Mouse (Mus musculus) neural tube, embryonic 13.5 days (tissue): ENCODE results near the gene Ccdc12. TPM values are rescaled to one million over a fixed set of nuclear protein-coding genes. Genes with fewer than 3 reads are reported as not detected.
A peak's percentile ranks its signal among the peaks of the same experiment; 100 is the strongest.

Source experiments
- ATAC-seq: fragments of 200-750 bp; cut with Nextera tagmentation; 2 replicates; pipeline ENCODE4 v1.8.0; 2017; ENCODE audit warnings: low read depth, mild to moderate bottlenecking, moderate TSS enrichment, moderate library complexity
- H3K27ac ChIP-seq: fragments of 300-500 bp; sonication (generic); replicated peaks from 2 replicates; pipeline ENCODE4 v1.5.1; 2015; ENCODE audit warnings: moderate library complexity, mild to moderate bottlenecking, inconsistent platforms
- H3K27me3 ChIP-seq: fragments of 300-500 bp; sonication (generic); 2 replicates; pipeline ENCODE4 v1.6.1; 2015; ENCODE audit warnings: mild to moderate bottlenecking, inconsistent platforms
- H3K36me3 ChIP-seq: fragments of 300-500 bp; sonication (generic); 2 replicates; pipeline ENCODE4 v1.6.1; 2015; ENCODE audit warnings: mild to moderate bottlenecking, inconsistent platforms
- H3K4me1 ChIP-seq: fragments of 300-500 bp; sonication (generic); replicated peaks from 2 replicates; pipeline ENCODE4 v1.6.1; 2015; ENCODE audit warnings: inconsistent platforms
- H3K4me2 ChIP-seq: fragments of 300-500 bp; sonication (generic); 2 replicates; pipeline ENCODE4 v1.6.1; 2015; ENCODE audit warnings: inconsistent platforms, mild to moderate bottlenecking, moderate library complexity
- H3K4me3 ChIP-seq: fragments of 300-500 bp; sonication (generic); 2 replicates; pipeline ENCODE4 v1.5.1; 2015; ENCODE audit warnings: mild to moderate bottlenecking, inconsistent platforms
- H3K9ac ChIP-seq: fragments of 300-500 bp; sonication (generic); 2 replicates; pipeline ENCODE4 v1.6.1; 2015; ENCODE audit warnings: moderate library complexity, mild to moderate bottlenecking, inconsistent platforms
- H3K9me3 ChIP-seq: fragments of 300-500 bp; sonication (generic); 2 replicates; pipeline ENCODE4 v1.6.1; 2016; ENCODE audit warnings: inconsistent platforms
- WGBS: fragments of 180-500 bp; shearing (Covaris S2); methylation state at CpG from one replicate; pipeline ENCODE4 v1.1.7; 2015; 5-methylcytosine and 5-hydroxymethylcytosine counted together
- polyA plus RNA-seq: library from polyadenylated mRNA; unstranded; fragments of >200 nt; fragmentation: Nextera tagmentation; extraction: Ambion mirVana; gene quantifications from 2 replicates; pipeline ENCODE4 v1.2.1, GENCODE M21; 2015

The Ccdc12 gene
- 105 and 118 TPM in 2 replicates for polyA plus RNA-seq

DNA sequence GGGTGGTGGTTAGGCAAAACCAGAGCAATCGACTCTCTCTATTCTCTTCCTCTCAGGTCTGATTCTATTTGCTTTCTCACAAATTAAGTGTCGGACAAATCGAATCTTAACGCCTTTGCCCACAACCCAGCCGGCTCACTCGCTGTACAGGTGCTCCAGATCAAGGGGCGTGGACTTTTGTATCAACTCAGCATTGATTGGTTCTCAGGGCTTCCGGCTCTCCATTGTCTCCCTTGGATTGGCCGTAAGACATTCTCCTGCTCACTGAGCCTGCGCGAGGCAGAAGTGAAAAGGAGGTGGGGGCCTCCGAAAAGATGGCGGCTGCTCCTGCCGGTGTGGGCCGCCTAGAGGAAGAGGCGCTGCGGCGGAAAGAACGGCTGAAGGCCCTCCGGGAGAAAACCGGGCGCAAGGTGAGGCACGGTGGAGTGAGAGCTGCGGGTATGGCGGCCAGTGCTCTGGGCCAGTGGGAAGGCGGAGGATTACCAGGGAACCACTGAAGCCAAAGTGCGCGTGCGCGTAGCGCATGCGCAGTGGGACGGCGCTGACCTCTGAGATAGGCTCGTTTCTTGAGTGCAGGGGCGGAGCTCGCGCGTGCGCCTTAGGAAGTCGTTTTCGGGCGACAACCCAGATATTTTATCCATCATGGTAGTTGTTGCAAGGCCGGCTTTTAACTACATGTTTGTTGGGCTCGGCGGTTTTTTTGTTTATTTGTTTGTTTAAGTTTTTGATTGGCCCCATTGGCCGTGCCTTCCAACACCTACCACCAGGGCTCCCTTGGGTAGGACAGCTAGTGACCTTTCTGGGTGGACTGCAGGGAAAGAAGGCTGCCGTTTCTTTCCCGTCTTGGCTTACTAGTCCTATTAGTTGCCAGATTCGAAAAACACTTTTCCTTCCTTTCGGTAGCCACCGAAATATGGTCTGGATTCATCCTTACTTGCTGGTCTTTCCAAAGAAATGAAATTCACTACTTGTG is at the start of gene Ccdc12:
Gene Ccdc12, plus strand, starts transcription at position 255 of the 973 bp plus-strand sequence.
- Histone ChIP-seq H3K9me3 (no peaks in the 10 kb centered on the region), H3K27me3 (peaks cover 22% of the 10 kb centered on the region), H3K4me1 (peaks cover 54% of the 10 kb centered on the region), H3K36me3 (no peaks in the 10 kb centered on the region), H3K9ac (peak within 1 kb of the TSS; percentile 89), H3K4me2 (peak within 1 kb of the TSS; percentile 66), H3K4me3 (peak within 1 kb of the TSS; percentile 69), H3K27ac (peak within 1 kb of the TSS; percentile 96)
- ATAC-seq = peak; percentile 98
- WGBS = under 1% methylated on average over 52 of the region's 52 CpGs

DNA sequence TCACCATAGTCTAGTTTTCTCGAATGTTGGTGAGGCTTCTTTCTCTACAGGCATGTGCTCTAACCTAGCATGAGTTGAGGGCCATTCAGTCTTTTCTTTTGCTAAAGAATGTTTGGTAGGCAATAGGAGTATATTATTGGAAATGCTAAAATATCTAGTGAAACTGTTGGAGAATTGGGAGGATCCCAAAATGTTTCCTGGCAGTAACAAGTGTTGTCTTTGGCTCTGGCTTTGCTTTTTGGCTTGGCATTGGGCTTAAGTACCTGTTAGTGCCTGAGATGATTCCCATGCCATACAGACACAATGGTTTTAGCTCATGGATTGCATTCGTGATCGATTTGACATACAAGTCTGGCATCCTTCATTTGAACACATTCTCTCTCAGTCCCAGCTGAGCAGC is 44.8 kb upstream of the Ccdc12 start:
- no peak overlapping the region for H3K27ac ChIP-seq
- no peaks in the 10 kb centered on the region for H3K27me3 ChIP-seq
- 86% methylated on average over 3 of the region's 3 CpGs for WGBS
- no peak for ATAC-seq
- H3K4me3 ChIP-seq = no peak overlapping the region
- no peak overlapping the region for H3K4me2 ChIP-seq
- H3K9ac ChIP-seq = no peak overlapping the region
- H3K4me1 ChIP-seq = no peaks in the 10 kb centered on the region
- no peaks in the 10 kb centered on the region for H3K9me3 ChIP-seq
- H3K36me3 ChIP-seq = peaks cover 58% of the 10 kb centered on the region

DNA sequence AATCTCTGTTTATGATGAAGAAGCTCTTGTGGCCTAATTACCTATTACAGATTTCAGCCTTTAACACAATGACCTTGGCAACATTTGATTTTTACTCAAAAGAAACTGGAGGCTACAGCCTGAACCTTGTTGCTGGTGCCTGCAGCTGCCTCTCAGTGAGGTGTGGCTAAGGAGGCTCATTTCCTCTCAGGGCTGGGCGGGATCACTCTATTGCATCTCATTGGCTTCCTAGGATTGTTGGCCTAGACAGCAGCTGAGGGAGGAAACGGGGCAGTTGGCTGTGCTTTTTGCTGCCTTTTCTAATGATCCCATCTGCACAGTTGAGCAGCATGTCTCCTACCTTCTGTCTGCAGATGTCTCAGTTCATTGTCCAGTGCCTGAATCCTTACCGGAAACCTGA is 39.2 kb upstream of the Ccdc12 start:
- peaks cover 80% of the 10 kb centered on the region for H3K36me3 ChIP-seq
- no peak overlapping the region for H3K9ac ChIP-seq
- ATAC-seq = no peak
- no peaks in the 10 kb centered on the region for H3K9me3 ChIP-seq
- H3K27me3 ChIP-seq = no peaks in the 10 kb centered on the region
- H3K4me1 ChIP-seq = no peaks in the 10 kb centered on the region
- WGBS = 76% methylated on average over 3 of the region's 3 CpGs
- no peak overlapping the region for H3K4me2 ChIP-seq
- H3K4me3 ChIP-seq = no peak overlapping the region
- H3K27ac ChIP-seq = no peak overlapping the region

DNA sequence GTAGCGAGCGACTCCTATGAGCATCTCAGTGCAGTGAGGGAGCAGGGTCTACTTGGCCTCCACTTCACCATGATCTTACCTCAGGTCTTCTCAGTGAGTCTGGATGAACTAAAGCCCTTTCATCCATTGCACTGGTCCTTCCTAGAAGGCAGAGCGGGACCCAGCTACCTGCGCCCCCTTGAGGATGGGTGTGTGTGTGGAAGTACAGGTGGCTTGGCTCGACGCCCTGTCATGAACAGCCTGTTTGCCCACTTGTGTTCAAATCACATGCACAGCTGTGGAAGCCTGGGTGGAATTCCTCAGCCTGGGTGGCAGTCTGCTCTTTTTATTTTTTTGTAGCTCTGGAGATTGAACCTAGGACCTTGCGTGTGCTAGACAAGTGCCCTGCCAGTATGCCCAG is 36.1 kb upstream of the Ccdc12 start:
- no peak for ATAC-seq
- no peak overlapping the region for H3K4me2 ChIP-seq
- no peak overlapping the region for H3K27ac ChIP-seq
- H3K9ac ChIP-seq = no peak overlapping the region
- peaks cover 68% of the 10 kb centered on the region for H3K36me3 ChIP-seq
- H3K9me3 ChIP-seq = no peaks in the 10 kb centered on the region
- H3K27me3 ChIP-seq = no peaks in the 10 kb centered on the region
- 89% methylated on average over 7 of the region's 7 CpGs for WGBS
- no peak overlapping the region for H3K4me3 ChIP-seq
- peaks cover 19% of the 10 kb centered on the region for H3K4me1 ChIP-seq

DNA sequence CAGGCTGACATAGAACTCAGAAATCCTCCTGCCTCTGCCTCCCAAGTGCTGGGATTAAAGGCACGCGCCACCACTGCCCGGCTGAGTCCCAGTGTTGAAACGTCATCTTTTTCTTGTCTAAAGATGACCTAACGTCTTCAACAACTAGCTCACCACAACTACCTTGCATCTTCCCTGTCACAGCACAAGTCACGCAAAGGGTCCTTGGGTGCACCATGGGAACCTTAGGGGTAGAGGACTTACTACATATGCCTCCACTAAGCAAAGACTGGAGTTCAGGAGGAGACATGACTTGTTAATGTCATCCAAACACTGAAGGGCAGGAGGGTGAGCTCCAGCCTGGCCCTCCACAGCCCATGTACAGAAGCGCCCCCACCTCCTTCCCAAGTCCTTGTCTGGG is 35.6 kb upstream of the Ccdc12 start:
- H3K4me3 ChIP-seq = no peak overlapping the region
- H3K27ac ChIP-seq = no peak overlapping the region
- peaks cover 63% of the 10 kb centered on the region for H3K36me3 ChIP-seq
- ATAC-seq = no peak
- WGBS = 92% methylated on average over 7 of the region's 7 CpGs
- H3K4me2 ChIP-seq = no peak overlapping the region
- no peaks in the 10 kb centered on the region for H3K9me3 ChIP-seq
- no peaks in the 10 kb centered on the region for H3K27me3 ChIP-seq
- H3K9ac ChIP-seq = no peak overlapping the region
- H3K4me1 ChIP-seq = peaks cover 24% of the 10 kb centered on the region

DNA sequence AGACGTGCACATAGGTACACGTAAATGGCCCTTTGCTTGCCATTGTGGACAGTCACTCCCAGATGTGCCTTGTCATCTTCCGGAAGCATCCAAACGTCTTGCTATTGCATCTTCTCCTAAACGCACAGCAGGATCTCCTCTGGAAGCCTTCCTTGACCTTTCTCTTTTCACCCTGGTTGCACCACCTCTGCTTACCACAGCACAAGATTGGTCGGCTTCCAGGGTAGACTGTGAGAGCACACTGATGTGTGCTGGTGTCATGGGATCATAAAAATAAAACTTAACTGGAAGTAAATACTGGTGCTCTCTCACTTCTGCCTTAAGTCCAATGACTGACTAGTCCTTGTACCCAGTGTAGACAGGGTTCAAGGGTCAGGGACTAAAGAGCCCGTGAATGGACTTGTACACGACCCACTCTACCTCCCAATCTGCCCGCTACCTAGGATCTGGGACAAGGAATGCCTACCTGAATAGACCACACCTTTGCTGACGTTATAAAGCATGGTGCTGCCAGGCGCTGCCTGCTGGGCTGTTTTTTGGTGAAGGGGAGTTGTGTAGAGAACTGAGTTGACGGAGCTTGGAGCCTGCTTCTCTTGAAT is 33.6 kb upstream of the Ccdc12 start:
- WGBS = 87% methylated on average over 12 of the region's 12 CpGs
- H3K9ac ChIP-seq = no peak overlapping the region

DNA sequence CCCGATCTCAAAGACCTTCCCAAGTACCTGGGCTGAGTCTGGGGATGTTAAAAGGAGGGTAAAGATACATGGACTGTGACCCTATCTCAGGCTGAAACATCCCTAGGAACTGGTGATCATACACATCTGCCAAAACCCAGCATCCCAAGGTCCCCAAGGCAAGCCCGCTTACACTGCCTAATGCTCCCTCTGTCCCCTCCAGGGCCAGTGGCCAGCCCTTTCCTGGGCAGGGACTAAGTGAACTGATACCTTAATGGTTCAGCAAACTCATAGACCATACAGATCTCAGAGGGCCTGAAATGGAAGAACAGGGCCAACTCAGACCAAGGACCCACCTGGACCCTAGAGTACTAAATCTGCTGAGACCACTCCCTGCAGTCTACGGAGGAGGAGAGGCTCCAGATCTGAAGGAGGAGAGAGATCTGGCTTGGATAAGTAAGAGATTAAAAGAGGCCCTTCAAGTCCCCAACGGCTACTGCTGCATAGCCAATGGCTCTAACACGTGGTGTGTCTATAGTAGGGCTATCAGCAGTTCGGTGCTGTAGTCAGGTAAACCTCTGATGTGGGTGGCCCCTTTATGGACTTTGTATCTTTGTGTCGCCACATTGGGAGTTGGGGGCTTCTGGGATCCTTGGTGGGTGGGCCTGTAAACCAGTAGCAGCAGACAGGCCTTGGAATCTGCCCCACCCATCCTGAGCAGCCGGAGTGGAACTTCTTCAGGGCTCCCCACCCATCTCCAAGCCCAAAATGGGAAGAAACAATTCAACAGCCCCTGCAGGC is 32.7 kb upstream of the Ccdc12 start:
- Histone ChIP-seq H3K9ac (peak overlapping the region; percentile 78), H3K27ac (peak overlapping the region; percentile 88), H3K4me1 (peaks cover 27% of the 10 kb centered on the region), H3K4me2 (peak overlapping the region; percentile 97), H3K27me3 (no peaks in the 10 kb centered on the region), H3K4me3 (peak overlapping the region; percentile 53), H3K9me3 (no peaks in the 10 kb centered on the region), H3K36me3 (peaks cover 45% of the 10 kb centered on the region)
- ATAC-seq = no peak
- WGBS = 40% methylated on average over 8 of the region's 8 CpGs

More for the DNA sequence above, 33.6 kb upstream of the Ccdc12 start:
- Histone ChIP-seq H3K4me1 (peaks cover 27% of the 10 kb centered on the region), H3K4me2 (no peak overlapping the region), H3K27me3 (no peaks in the 10 kb centered on the region), H3K36me3 (peaks cover 54% of the 10 kb centered on the region), H3K27ac (no peak overlapping the region), H3K4me3 (no peak overlapping the region), H3K9me3 (no peaks in the 10 kb centered on the region)
- ATAC-seq = no peak

DNA sequence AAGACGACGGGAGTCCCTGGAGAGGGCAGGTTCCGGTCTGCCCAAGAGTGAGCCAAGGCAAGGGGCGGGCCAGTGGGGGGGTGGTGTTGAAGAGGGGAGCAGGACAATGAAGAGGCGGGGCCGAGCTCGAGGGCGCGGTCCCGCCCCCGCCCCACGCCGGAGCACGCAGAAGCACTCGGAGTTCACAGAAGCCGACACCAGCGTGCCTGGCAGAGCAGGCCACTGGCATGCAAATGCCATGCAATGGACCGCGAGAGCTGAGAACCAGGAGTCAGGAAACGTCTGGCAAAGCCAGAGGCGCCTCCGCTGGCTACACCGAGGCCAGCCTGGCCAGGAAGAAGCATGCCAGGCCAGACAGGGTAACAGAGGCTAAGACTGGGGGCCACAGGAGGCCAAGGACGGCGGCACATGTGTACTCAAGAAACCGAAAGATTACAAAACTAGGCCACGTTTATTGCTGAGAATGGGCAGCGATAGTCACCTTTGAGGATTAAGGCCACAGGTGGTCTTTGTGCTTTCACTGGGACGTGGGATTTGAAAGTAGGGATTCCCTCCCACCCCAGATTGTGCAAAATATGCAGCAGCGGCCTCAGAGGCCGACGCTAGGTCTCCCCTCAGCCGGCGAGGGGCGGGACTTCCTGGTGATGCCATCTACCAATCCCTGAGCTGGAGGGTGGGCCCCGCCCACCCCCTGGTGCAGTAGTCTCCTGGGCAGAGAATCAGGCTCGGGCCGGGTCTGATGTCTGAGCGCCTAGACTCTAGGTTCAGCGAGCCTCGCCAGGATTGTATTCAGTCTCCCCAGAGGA is 31.7 kb upstream of the Ccdc12 start, which contains the start of gene Nradd:
Gene Nradd, minus strand, starts transcription at position 92 of the 806 bp plus-strand sequence.
- under 1% methylated on average over 41 of the region's 41 CpGs for WGBS
- Histone ChIP-seq H3K9me3 (no peaks in the 10 kb centered on the region), H3K9ac (peak within 1 kb of the TSS; percentile 78), H3K4me1 (peaks cover 27% of the 10 kb centered on the region), H3K27me3 (no peaks in the 10 kb centered on the region), H3K27ac (peak within 1 kb of the TSS; percentile 88), H3K4me2 (peak within 1 kb of the TSS; percentile 97), H3K36me3 (peaks cover 36% of the 10 kb centered on the region), H3K4me3 (peak within 1 kb of the TSS; percentile 53)
- ATAC-seq = peak; percentile 95

DNA sequence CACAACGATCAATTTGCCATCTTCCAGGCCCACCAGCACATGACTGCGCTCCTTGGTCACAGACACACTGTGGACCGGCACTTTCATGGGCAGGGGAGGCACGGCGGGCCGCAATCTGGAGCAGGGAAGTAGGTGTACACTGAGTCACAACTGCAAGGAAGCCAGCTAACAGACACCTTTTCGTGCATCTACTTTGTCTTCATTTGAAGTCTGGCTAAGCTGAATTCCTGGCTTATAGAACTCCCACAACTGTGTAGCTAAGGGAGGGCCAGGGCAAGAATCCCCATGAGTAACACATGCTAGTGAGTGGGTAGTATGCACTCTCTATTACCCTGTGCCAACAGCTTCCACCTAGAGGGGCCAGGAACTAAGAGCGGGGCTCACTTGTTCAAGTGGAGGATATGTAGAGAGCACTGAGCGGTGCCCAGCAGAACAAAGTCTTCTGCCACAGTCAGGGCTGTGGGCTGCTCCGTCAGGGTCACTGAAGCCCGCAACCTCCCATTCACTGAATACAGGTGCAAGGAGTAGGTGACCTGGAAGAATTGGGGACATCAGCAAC is 30.9 kb upstream of the Ccdc12 start:
- peak overlapping the region; percentile 78 for H3K9ac ChIP-seq
- H3K27me3 ChIP-seq = no peaks in the 10 kb centered on the region
- H3K4me2 ChIP-seq = peak overlapping the region; percentile 97
- H3K9me3 ChIP-seq = no peaks in the 10 kb centered on the region
- WGBS = 62% methylated on average over 11 of the region's 11 CpGs
- ATAC-seq = peak; percentile 10; the same call in 1 of the 2 replicates
- peaks cover 27% of the 10 kb centered on the region for H3K36me3 ChIP-seq
- H3K4me3 ChIP-seq = peak overlapping the region; percentile 53
- H3K4me1 ChIP-seq = peaks cover 27% of the 10 kb centered on the region
- H3K27ac ChIP-seq = peak overlapping the region; percentile 88

DNA sequence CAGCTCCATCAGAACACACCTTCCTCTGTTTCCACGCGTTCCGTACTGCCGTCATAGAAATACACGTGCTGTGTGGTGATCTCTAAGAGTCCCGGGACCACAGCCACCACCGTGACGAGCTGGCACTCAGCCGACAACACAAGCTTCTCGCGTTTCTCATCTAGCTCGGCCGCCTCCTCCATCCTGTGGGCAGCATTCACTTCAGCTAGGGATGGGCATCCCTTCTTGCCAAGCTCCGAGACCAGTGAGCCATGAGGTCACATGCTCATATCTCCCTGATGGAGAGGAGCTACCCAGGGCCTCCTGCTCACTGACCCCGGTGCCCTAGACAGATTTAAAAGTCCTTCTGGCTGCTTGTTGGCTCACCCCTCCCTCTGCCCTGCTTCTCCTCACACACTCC is 26.1 kb upstream of the Ccdc12 start:
- Histone ChIP-seq H3K36me3 (0 out of 2 replicates have a peak, but pooled peaks cover 5% of the 10 kb centered on the region), H3K27ac (no peak overlapping the region), H3K4me3 (no peak overlapping the region), H3K9me3 (no peaks in the 10 kb centered on the region), H3K4me2 (no peak overlapping the region), H3K27me3 (peaks cover 21% of the 10 kb centered on the region), H3K9ac (no peak overlapping the region), H3K4me1 (peaks cover 20% of the 10 kb centered on the region)
- ATAC-seq = no peak
- WGBS = 93% methylated on average over 15 of the region's 15 CpGs

DNA sequence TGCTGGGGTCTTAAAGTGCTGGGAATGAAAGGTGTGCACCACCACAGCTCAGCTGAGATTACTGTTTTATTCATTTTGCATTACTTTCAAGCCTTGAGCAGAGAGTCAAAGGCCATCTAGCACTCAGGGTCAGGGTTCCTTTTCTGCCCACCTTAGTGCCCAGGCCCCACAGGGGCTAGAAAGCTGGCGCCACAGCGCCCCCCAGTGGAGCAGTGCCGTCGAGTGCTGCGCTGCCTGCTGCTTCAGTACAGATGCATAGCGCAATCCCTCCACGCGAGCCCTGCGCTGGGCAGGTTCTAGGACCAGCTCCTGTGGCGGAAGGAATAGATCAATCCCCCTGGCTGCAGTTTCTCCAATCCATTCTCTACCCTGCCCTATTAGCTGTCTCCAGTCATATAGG is 25.1 kb upstream of the Ccdc12 start:
- 0 out of 2 replicates have a peak, but pooled peaks have one; percentile 21 for ATAC-seq
- 9% methylated on average over 10 of the region's 10 CpGs for WGBS
- Histone ChIP-seq H3K36me3 (0 out of 2 replicates have a peak, but pooled peaks cover 5% of the 10 kb centered on the region), H3K9ac (peak overlapping the region; percentile 56), H3K9me3 (no peaks in the 10 kb centered on the region), H3K4me2 (peak overlapping the region; percentile 57), H3K27ac (no peak overlapping the region), H3K4me1 (peaks cover 12% of the 10 kb centered on the region), H3K4me3 (peak overlapping the region; percentile 33), H3K27me3 (peaks cover 24% of the 10 kb centered on the region)
